13 mouse cellular contexts compared by ENCODE assay signal in the genomic region with DNA sequence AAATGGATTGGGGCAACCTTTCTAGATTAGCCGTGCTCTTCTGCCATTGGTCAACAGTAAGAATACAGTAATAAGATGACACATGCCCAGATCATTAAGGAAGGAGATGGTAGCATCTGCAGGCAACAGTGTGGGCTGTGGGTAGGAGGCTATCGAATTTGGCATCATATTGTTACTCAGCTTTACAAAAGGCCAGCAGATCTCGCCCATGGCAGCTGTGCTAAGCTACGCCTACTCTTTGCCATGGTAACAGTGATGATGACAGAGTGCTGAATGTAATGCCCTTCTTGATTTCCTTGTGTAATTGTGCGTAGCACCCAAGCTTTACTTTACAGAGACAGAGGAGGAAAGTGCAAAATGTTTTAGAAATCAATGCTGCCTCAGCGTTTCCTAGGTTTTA.
A peak's percentile ranks its signal among the peaks of the same experiment; 100 is the strongest.
DNase-seq lines count a peak whose midpoint lies in the region; ATAC-seq lines count a peak whose summit lies in the region.
"Had no signal": no experiment of that assay in that cellular context is flagged by ENCODE, and none has a peak within 500 bp of the region (broad histone marks: within the 10 kb centered on the region; RNA-seq: fewer than 3 reads in every experiment).

No protein-coding gene starts in this region.

- intact Hi-C loops in left cerebral cortex, postnatal 25 days (cut with DNase I): no loop called here

- H3K4me3 ChIP-seq in hindbrain, embryonic 13.5 days: no peak overlapping the region
- H3K4me3 ChIP-seq: liver, embryonic 15.5 days had no signal

- no peaks in the 10 kb centered on the region for H3K9me3 ChIP-seq in hindbrain, embryonic 13.5 days
- H3K9me3 ChIP-seq: G1E; liver, embryonic 15.5 days had no signal

- no peak overlapping the region for H3K4me2 ChIP-seq in hindbrain, embryonic 13.5 days
- H3K4me2 ChIP-seq: liver, embryonic 15.5 days had no signal

- no peak overlapping the region for H3K9ac ChIP-seq in hindbrain, embryonic 13.5 days
- H3K9ac ChIP-seq: liver, embryonic 15.5 days had no signal

- peak; percentile 80 for ATAC-seq in hindbrain, embryonic 13.5 days (ENCODE audit: low FRiP score)
- ATAC-seq: intestine, embryonic 16.5 days had no signal

- H3K4me1 ChIP-seq in hindbrain, embryonic 13.5 days (replicated peaks): peaks cover 16% of the 10 kb centered on the region
- H3K4me1 ChIP-seq: liver, embryonic 15.5 days had no signal

- peak overlapping the region; percentile 80 for H3K27ac ChIP-seq in hindbrain, embryonic 13.5 days
- H3K27ac ChIP-seq: liver, embryonic 15.5 days had no signal

- DNase-seq in right cerebral cortex, adult 2 months (ENCODE audit: low spot score in 2 of 2): peak; percentile 63 to 65
- DNase-seq in right cerebral cortex, postnatal 14 days: no peak
- peak; percentile 44 to 70 for DNase-seq in left cerebral cortex, postnatal 25 days (ENCODE audit: low spot score in 2 of 2)
- peak; percentile 80 for DNase-seq in telencephalon, adult 2 months (ENCODE audit: low read depth, low spot score)
- no peak for DNase-seq in gastrocnemius, adult 18-20 months (ENCODE audit: low spot score)
- no peak for DNase-seq in spleen, adult 12 weeks (ENCODE audit: low spot score)
- DNase-seq in cerebellum, adult 18-20 months: no peak
- DNase-seq: adrenal gland, postnatal 25 days; gastrocnemius, postnatal 36 days had no signal

- 46% methylated on average over 6 of the region's 6 CpGs for WGBS in hindbrain, embryonic 13.5 days

- no peaks in the 10 kb centered on the region for H3K27me3 ChIP-seq in hindbrain, embryonic 13.5 days
- H3K27me3 ChIP-seq: liver, embryonic 15.5 days had no signal

- no peaks in the 10 kb centered on the region for H3K36me3 ChIP-seq in hindbrain, embryonic 13.5 days

Comparison
In these comparisons a context has a peak if more than half of its experiments do, and no peak if none do; other contexts are left out.
1. DNase-seq: peak in right cerebral cortex, adult 2 months (2 of 2), left cerebral cortex, postnatal 25 days (2 of 2) and telencephalon, adult 2 months (single experiment); none in right cerebral cortex, postnatal 14 days (single experiment), gastrocnemius, adult 18-20 months (single experiment), spleen, adult 12 weeks (single experiment) and cerebellum, adult 18-20 months (0 of 2).